Mouse (Mus musculus) olfactory bulb, adult 2 months (tissue): Measurements from ENCODE around the gene Abl1.

Experiments
- CTCF ChIP-seq: fragments of 200-500 bp; IDR thresholded peaks from 2 replicates; pipeline ENCODE4 v1.5.1; 2012; ENCODE audit warnings: low read depth, mild to moderate bottlenecking, low read length, moderate library complexity; ENCODE audit not compliant: insufficient read depth
- POLR2A ChIP-seq: fragments of 200-500 bp; IDR thresholded peaks from 2 replicates; pipeline ENCODE4 v1.6.1; 2012; ENCODE audit warnings: mild to moderate bottlenecking, low read depth, low read length, moderate library complexity; ENCODE audit not compliant: insufficient read depth

DNA sequence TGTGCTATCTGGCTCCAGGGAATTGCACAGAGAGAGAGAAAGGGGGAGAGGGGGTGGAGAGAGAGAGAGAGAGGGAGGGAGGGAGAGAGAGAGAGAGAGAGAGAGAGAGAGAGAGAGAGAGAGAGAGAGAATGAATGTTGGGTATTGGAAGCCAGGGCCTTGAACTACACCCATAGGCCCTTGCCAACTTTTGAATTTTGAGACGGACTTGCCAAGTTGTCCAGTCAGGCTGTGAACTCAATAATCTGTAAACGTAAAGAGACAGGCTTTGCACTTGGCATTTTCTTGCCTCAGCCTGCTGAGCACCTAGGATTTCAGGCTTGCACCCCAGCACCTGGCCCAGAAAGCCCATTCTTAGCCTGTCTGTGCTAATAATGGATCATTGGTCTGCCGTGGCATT lies 74.0 kb downstream of the Abl1 start:
- TF ChIP-seq CTCF (no peak), POLR2A (no peak)
